Mouse (Mus musculus) olfactory bulb, adult 2 months (tissue): ENCODE data around the gene Stx2. TPM values are rescaled to one million over a fixed set of nuclear protein-coding genes. Genes with fewer than 3 reads are reported as not detected.
A peak's percentile ranks its signal among the peaks of the same experiment; 100 is the strongest.
"Not testable (repeated sequence)": the region's sequence is repeated elsewhere in the genome, so short reads cannot be mapped to it uniquely, and the experiment has no call there.

Source experiments
- H3K27ac ChIP-seq: fragments of 200-500 bp; 2 replicates; pipeline ENCODE4 v1.5.1; 2012; ENCODE audit warnings: low read depth, low read length; ENCODE audit not compliant: insufficient read depth
- H3K4me1 ChIP-seq: fragments of 200-500 bp; 2 replicates; pipeline ENCODE4 v1.6.1; 2012; ENCODE audit warnings: low read length; ENCODE audit not compliant: control insufficient read depth, insufficient read depth
- H3K4me3 ChIP-seq: fragments of 200-500 bp; 2 replicates; pipeline ENCODE4 v1.5.1; 2012; ENCODE audit warnings: mild to moderate bottlenecking, low read depth, low read length, moderate library complexity; ENCODE audit not compliant: insufficient read depth
- CTCF ChIP-seq: fragments of 200-500 bp; IDR thresholded peaks from 2 replicates; pipeline ENCODE4 v1.5.1; 2012; ENCODE audit warnings: low read depth, mild to moderate bottlenecking, low read length, moderate library complexity; ENCODE audit not compliant: insufficient read depth
- POLR2A ChIP-seq: fragments of 200-500 bp; IDR thresholded peaks from 2 replicates; pipeline ENCODE4 v1.6.1; 2012; ENCODE audit warnings: mild to moderate bottlenecking, low read depth, low read length, moderate library complexity; ENCODE audit not compliant: insufficient read depth
- WGBS: fragments of 180-500 bp; shearing (Covaris S2); methylation state at CpG from one replicate; pipeline ENCODE4 v1.1.7; 2018; 5-methylcytosine and 5-hydroxymethylcytosine counted together
- polyA plus RNA-seq: library from polyadenylated mRNA; stranded (reverse); fragments of >200 nt; gene quantifications from 2 replicates; pipeline ENCODE4 v1.2.4, GENCODE M21; 2012; ENCODE audit warnings: low replicate concordance; ENCODE audit not compliant: missing spikeins, insufficient read depth, insufficient read length

The Stx2 gene
- polyA plus RNA-seq, 1 experiment = not detected

DNA sequence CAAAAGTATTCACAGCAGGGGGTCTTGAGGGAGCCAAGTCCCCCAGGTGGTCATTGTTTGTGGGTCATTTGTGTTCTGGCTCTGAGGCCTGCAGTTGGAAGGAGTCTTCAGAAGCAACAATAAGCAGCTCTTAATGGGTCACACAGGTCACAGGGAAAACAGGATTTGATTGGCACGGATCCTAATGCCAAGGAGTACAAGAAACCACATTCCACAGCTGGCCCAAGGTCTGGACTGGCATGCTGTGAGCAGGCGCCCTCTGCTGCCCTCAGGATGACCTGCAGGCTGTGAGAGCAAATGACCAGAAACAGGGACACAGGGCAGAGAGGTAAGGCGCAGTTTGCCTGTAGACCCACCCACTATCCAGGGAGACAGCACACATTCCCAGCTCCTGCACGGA lies 32.1 kb downstream of the Stx2 start:
- Histone ChIP-seq H3K27ac (no peak overlapping the region), H3K4me1 (peaks cover under 1% of the 10 kb centered on the region), H3K4me3 (no peak overlapping the region)
- 17% methylated on average over 4 of the region's 4 CpGs for WGBS
- TF ChIP-seq CTCF (peak; percentile 34; the same call in 1 of the 2 replicates), POLR2A (no peak)

GRCm38 (mm10) chr5:128971298-128971697 lies 37.1 kb downstream of the Stx2 start:
- 13% methylated on average over 14 of the region's 14 CpGs for WGBS
- H3K4me3 ChIP-seq = no peak overlapping the region
- peaks cover 8% of the 10 kb centered on the region for H3K4me1 ChIP-seq
- TF ChIP-seq CTCF (peak; percentile 59), POLR2A (no peak)
- no peak overlapping the region for H3K27ac ChIP-seq

DNA sequence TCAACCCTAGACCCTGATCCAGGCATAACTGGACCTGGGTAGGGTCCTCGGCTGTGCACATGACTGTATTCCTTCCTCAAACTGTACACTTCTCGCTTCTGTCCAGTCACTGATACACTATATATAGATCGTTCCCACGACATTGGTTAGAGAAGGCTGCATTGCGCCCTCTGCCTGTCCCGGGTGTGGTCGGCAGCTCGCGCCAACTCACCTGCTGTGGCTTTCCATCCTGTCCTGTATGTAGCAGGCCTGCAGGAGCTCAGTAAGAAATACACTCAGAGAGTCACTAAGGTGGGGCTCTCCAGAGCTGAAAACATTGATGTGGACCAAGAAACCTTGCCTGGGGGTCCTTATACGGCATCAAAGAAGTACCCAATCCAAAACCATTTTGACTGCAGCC lies 37.5 kb downstream of the Stx2 start:
- H3K4me1 ChIP-seq = peaks cover 8% of the 10 kb centered on the region
- no peak for TF ChIP-seq POLR2A
- TF ChIP-seq CTCF = no peak
- WGBS = 75% methylated on average over 10 of the region's 10 CpGs
- H3K27ac ChIP-seq = no peak overlapping the region
- no peak overlapping the region for H3K4me3 ChIP-seq

DNA sequence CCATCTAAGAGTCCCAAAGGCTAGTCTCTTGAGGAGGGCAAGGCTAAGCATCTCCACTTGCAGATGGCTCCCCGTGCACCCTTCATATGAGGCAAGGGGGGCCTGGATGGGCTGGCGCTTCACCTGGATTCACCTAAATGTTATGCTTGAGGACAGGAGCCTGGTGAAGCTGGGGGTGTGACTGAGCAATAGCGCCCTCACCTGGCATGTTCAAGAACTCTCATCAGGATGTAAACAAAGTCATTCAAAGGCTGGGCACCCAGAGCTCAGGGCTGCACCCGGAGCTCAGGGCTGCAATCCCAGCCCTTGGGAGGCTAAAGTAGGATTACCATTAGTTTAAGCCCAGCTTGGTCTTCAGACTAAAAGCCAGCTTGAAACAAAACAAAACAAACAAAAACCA lies 44.0 kb downstream of the Stx2 start:
- TF ChIP-seq POLR2A = no peak
- TF ChIP-seq CTCF = 0 out of 2 replicates have a peak, but pooled peaks have one; percentile 10
- H3K4me3 ChIP-seq = no peak overlapping the region
- H3K27ac ChIP-seq = no peak overlapping the region
- H3K4me1 ChIP-seq = peaks cover 6% of the 10 kb centered on the region
- 59% methylated on average over 4 of the region's 4 CpGs for WGBS

- TF ChIP-seq CTCF = no peak
- no peak for TF ChIP-seq POLR2A
- Histone ChIP-seq H3K27ac (no peak overlapping the region), H3K4me1 (peaks cover 4% of the 10 kb centered on the region; the same call in 1 of the 2 replicates), H3K4me3 (no peak overlapping the region)
- 73% methylated on average over 3 of the region's 3 CpGs for WGBS
These were observed 49.5 kb downstream of the Stx2 start for GRCm38 (mm10) chr5:128958916-128959315.

- H3K4me1 ChIP-seq = peaks cover 22% of the 10 kb centered on the region
- H3K4me3 ChIP-seq, H3K27ac ChIP-seq: not testable (repeated sequence)
- WGBS = 90% methylated on average over 5 of the region's 5 CpGs
These were observed 54.0 kb downstream of the Stx2 start for GRCm38 (mm10) chr5:128954371-128954770.

- Histone ChIP-seq H3K4me3 (peak within 1 kb of the TSS; percentile 85), H3K4me1 (peaks cover 24% of the 10 kb centered on the region), H3K27ac (peak within 1 kb of the TSS; percentile 72)
- 11% methylated on average over 17 of the region's 17 CpGs for WGBS
- TF ChIP-seq CTCF (peak; percentile 24; the same call in 1 of the 2 replicates), POLR2A (peak; percentile 12; the same call in 1 of the 2 replicates)
These were observed 54.9 kb downstream of the Stx2 start, which contains the start of gene Rimbp2 for GRCm38 (mm10) chr5:128953278-128954070. TSS of gene Rimbp2 (minus strand) at chr5:128953486.

DNA sequence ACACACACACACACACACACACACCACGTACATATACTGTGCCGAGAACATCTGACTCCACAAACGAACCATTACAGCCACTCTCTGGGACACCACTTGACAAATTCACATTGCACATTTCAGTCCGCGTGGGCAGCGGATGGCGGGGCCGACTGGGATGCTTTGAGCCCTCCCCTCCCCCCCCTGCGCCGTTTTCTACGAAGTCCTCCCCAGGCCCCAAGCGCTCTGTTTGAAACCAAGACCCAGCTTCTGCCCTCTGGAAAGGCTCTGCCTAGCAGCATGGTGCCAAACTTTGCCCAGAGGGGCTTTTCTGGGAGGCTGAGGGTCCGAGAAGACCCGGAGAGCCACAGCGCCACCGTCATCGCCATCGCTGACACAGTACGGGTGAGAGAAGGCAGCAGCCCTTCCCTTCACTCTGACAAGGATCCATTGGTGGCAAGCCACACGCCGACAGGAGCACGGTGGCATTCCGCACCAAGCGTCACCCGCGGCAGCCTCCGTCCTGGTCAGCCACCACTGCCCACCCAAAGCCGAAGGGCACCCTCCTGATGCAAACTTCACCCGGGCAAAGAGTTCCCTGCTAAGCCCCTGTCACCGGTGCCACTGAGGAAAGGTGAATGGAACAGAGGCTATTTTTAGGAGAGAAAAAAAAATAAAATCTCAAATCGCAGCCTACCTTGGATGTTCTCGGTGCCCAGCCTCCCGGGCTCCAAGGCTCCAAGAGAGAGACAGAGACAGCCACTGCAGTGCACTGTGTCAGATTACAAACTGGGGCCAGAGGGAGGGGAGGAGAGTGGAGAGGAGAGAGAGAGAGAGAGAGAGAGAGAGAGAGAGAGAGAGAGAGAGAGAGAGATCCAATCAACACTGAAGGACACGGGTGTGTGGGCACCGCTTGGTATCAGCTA lies 55.8 kb downstream of the Stx2 start:
- under 1% methylated on average over 35 of the region's 35 CpGs for WGBS
- TF ChIP-seq POLR2A = no peak
- no peak for TF ChIP-seq CTCF
- Histone ChIP-seq H3K4me3 (peak overlapping the region; percentile 85), H3K27ac (peak overlapping the region; percentile 72), H3K4me1 (peaks cover 23% of the 10 kb centered on the region)

GRCm38 (mm10) chr5:128951472-128951871 lies 56.9 kb downstream of the Stx2 start:
- Histone ChIP-seq H3K4me1 (peaks cover 24% of the 10 kb centered on the region), H3K4me3 (peak overlapping the region; percentile 85), H3K27ac (no peak overlapping the region)
- WGBS = 21% methylated on average over 4 of the region's 4 CpGs
- TF ChIP-seq POLR2A = no peak
- TF ChIP-seq CTCF = no peak
